Mouse (Mus musculus): ENCODE measurements at regions not wholly inside any gene's neighbourhood (a gene's known extent, or its start where the extent isn't known, plus 50 kb on each side); places are given as distances from the start of the nearest gene placed in this dataset.
A peak's percentile ranks its signal among the peaks of the same experiment; 100 is the strongest.
"Not testable (repeated sequence)": the region's sequence is repeated elsewhere in the genome, so short reads cannot be mapped to it uniquely, and the experiment has no call there.

- DNase-seq (ENCODE audit: low spot score) = not testable (repeated sequence)
Measured at GRCm38 (mm10) chr17:10150403-10150689, 169.3 kb downstream of the Qk start.

- DNase-seq (ENCODE audit: low spot score) = no peak
Measured at GRCm38 (mm10) chr17:10149682-10150402, 169.8 kb downstream of the Qk start.

- DNase-seq (ENCODE audit: low spot score) = no peak
Measured at GRCm38 (mm10) chr17:10147106-10147505, 172.5 kb downstream of the Qk start.

- DNase-seq (ENCODE audit: low spot score) = no peak
Measured at GRCm38 (mm10) chr17:10146576-10146975, 173.1 kb downstream of the Qk start.

- no peak for DNase-seq (ENCODE audit: low spot score)
Measured at GRCm38 (mm10) chr17:10138847-10139246, 180.8 kb downstream of the Qk start.

GRCm38 (mm10) chr17:10138374-10138773 is 181.3 kb downstream of the Qk start:
- no peak for DNase-seq (ENCODE audit: low spot score)

GRCm38 (mm10) chr17:10135111-10135510 is 184.5 kb downstream of the Qk start:
- DNase-seq (ENCODE audit: low spot score) = no peak

GRCm38 (mm10) chr17:10128591-10128990 is 191.1 kb downstream of the Qk start:
- no peak for DNase-seq (ENCODE audit: low spot score)

GRCm38 (mm10) chr17:10122411-10122810 is 197.2 kb downstream of the Qk start:
- no peak for DNase-seq (ENCODE audit: low spot score)

GRCm38 (mm10) chr17:10112118-10112517 is 207.5 kb downstream of the Qk start:
- no peak for DNase-seq (ENCODE audit: low spot score)

- DNase-seq (ENCODE audit: low spot score) = no peak
Measured at GRCm38 (mm10) chr17:10110375-10110675, 209.3 kb downstream of the Qk start.

GRCm38 (mm10) chr17:10109511-10110374 is 209.9 kb downstream of the Qk start:
- no peak for DNase-seq (ENCODE audit: low spot score)

- DNase-seq (ENCODE audit: low spot score) = no peak
Measured at GRCm38 (mm10) chr17:10105299-10105698, 214.4 kb downstream of the Qk start.

- DNase-seq (ENCODE audit: low spot score) = no peak
Measured at GRCm38 (mm10) chr17:10098199-10098598, 221.5 kb downstream of the Qk start.

- DNase-seq (ENCODE audit: low spot score) = no peak
Measured at GRCm38 (mm10) chr17:10097691-10098090, 222.0 kb downstream of the Qk start.

- DNase-seq (ENCODE audit: low spot score) = no peak
Measured at GRCm38 (mm10) chr17:10095841-10096301, 223.8 kb downstream of the Qk start.

- peak; percentile 11 for DNase-seq (ENCODE audit: low spot score)
Measured at GRCm38 (mm10) chr17:10094108-10094521, 225.5 kb downstream of the Qk start.

- no peak for DNase-seq (ENCODE audit: low spot score)
Measured at GRCm38 (mm10) chr17:10093437-10094107, 226.1 kb downstream of the Qk start.

GRCm38 (mm10) chr17:10087192-10087886 is 232.3 kb downstream of the Qk start:
- DNase-seq (ENCODE audit: low spot score) = no peak

GRCm38 (mm10) chr17:10086558-10086957 is 233.1 kb downstream of the Qk start:
- DNase-seq (ENCODE audit: low spot score) = no peak

GRCm38 (mm10) chr17:10086132-10086531 is 233.5 kb downstream of the Qk start:
- DNase-seq (ENCODE audit: low spot score) = no peak

- no peak for DNase-seq (ENCODE audit: low spot score)
Measured at GRCm38 (mm10) chr17:10081721-10082120, 237.9 kb downstream of the Qk start.
